Mouse (Mus musculus) midbrain, embryonic 10.5 days (tissue): ENCODE results near the gene Jdp2. TPM values are rescaled to one million over a fixed set of nuclear protein-coding genes. Genes with fewer than 3 reads are reported as not detected.
"Not testable (repeated sequence)": the region's sequence is repeated elsewhere in the genome, so short reads cannot be mapped to it uniquely, and the experiment has no call there.

ENCODE experiments used
- DNase-seq: peaks from one replicate; pipeline ENCODE4 v3.0.0-alpha.2; 2017; ENCODE audit warnings: low spot score
- H3K27ac ChIP-seq: fragments of 300-500 bp; sonication (generic); replicated peaks from 2 replicates; pipeline ENCODE4 v1.5.1; 2016; ENCODE audit warnings: mild to moderate bottlenecking
- H3K27me3 ChIP-seq: fragments of 300-500 bp; sonication (generic); 2 replicates; pipeline ENCODE4 v1.6.1; 2016; ENCODE audit warnings: low read depth, mild to moderate bottlenecking; ENCODE audit not compliant: poor library complexity, severe bottlenecking
- H3K36me3 ChIP-seq: fragments of 300-500 bp; sonication (generic); 2 replicates; pipeline ENCODE4 v1.6.1; 2016; ENCODE audit warnings: mild to moderate bottlenecking, moderate library complexity
- H3K4me1 ChIP-seq: fragments of 300-500 bp; sonication (generic); 2 replicates; pipeline ENCODE4 v1.6.1; 2016
- H3K4me3 ChIP-seq: fragments of 300-500 bp; sonication (generic); 2 replicates; pipeline ENCODE4 v1.5.1; 2016; ENCODE audit warnings: mild to moderate bottlenecking, moderate library complexity
- H3K9me3 ChIP-seq: fragments of 300-500 bp; sonication (generic); replicated peaks from 2 replicates; pipeline ENCODE4 v1.6.1; 2016; ENCODE audit warnings: mild to moderate bottlenecking
- WGBS: fragments of 180-500 bp; shearing (Covaris S2); methylation state at CpG from one replicate; pipeline ENCODE4 v1.1.7; 2016; 5-methylcytosine and 5-hydroxymethylcytosine counted together
- polyA plus RNA-seq: library from polyadenylated mRNA; unstranded; fragments of >200 nt; fragmentation: Nextera tagmentation; extraction: Ambion mirVana; gene quantifications from 2 replicates; pipeline ENCODE4 v1.2.1, GENCODE M21; 2016

Gene Jdp2
- polyA plus RNA-seq, 1 experiment from 2014 or later, result 0.49 TPM

- Histone ChIP-seq H3K9me3 (no peaks in the 10 kb centered on the region), H3K4me1 (no peaks in the 10 kb centered on the region), H3K36me3 (no peaks in the 10 kb centered on the region), H3K27ac (no peak overlapping the region), H3K27me3 (no peaks in the 10 kb centered on the region), H3K4me3 (no peak overlapping the region)
- DNase-seq, result no peak
- 57% methylated on average over 10 of the region's 10 CpGs for WGBS
Measured at GRCm38 (mm10) chr12:85647346-85647745, 48.5 kb downstream of the Jdp2 start.

DNA sequence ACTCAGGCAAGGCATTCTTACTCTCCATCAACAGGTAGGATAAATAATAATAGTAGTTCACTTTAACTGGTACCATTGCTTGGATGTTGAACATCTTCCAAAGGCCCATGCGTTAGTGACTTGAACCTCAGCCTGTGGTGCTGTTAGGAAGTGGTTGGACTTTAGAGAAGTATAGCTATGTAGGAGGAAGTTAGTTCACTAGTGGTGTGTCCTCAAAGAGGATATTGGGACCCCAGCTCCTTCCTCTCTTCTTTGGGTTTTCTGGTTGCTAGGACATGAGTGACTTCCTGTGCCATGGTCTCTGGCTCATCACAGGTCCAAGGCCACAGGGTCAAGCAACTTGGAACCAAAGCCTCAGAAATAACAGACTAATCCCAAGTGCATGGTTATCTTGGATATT lies 49.1 kb downstream of the Jdp2 start:
- WGBS, result 94% methylated on average over 1 of the region's 1 CpGs
- no peak overlapping the region for H3K4me3 ChIP-seq
- no peaks in the 10 kb centered on the region for H3K36me3 ChIP-seq
- H3K9me3 ChIP-seq, result no peaks in the 10 kb centered on the region
- no peaks in the 10 kb centered on the region for H3K4me1 ChIP-seq
- no peak overlapping the region for H3K27ac ChIP-seq
- no peak for DNase-seq
- no peaks in the 10 kb centered on the region for H3K27me3 ChIP-seq

DNA sequence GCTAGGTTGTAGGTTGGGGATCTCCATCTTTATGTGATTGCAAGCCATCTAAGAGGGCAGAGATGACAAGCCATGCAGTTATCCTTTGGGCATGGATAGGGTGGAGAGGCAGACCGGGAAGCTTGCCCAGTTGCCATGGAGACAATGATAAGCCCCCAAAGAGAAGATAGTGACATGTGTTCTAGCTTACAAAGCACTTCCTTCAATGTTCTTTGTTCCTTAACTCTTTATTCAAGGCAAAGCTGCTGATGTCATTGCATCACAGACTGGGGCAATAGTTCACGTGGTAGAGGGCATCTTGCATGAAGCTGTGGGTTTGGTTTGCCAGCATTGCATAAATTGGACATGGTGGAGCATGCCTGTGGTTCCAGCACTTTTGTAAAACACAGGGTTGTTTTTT lies 60.5 kb downstream of the Jdp2 start:
- WGBS, result 53% methylated on average over 2 of the region's 2 CpGs
- no peak for DNase-seq
- peaks cover 6% of the 10 kb centered on the region for H3K4me1 ChIP-seq
- no peaks in the 10 kb centered on the region for H3K36me3 ChIP-seq
- H3K9me3 ChIP-seq, result no peaks in the 10 kb centered on the region
- no peak overlapping the region for H3K27ac ChIP-seq
- H3K27me3 ChIP-seq, result no peaks in the 10 kb centered on the region
- H3K4me3 ChIP-seq, result no peak overlapping the region

DNA sequence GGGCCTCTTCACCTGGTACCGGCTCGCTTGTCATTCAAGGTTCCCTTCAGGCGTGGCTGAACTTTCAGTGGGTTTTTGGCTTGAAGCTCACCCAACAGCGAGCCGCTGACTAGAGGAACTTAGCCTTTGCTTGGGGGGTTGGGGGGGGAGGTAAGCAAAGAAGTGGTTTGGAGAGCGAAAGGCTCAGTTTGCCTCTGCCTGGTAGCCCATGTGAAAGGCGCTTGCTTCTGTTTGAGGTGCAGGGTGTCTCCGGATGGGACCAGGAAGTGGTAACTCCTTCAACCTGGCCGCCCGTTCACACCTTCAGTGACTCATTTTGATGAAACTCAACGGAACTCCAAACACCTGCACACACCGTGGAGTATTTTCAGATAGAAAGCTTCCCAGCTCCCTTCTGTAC lies 62.0 kb downstream of the Jdp2 start:
- Histone ChIP-seq H3K36me3 (no peaks in the 10 kb centered on the region), H3K4me1 (peaks cover 6% of the 10 kb centered on the region), H3K4me3 (no peak overlapping the region), H3K9me3 (no peaks in the 10 kb centered on the region), H3K27me3 (no peaks in the 10 kb centered on the region), H3K27ac (no peak overlapping the region)
- DNase-seq, result no peak
- WGBS, result 92% methylated on average over 12 of the region's 12 CpGs

- not testable (repeated sequence) for H3K4me3 ChIP-seq, H3K27ac ChIP-seq, H3K9me3 ChIP-seq, H3K4me1 ChIP-seq, H3K27me3 ChIP-seq, DNase-seq, H3K36me3 ChIP-seq
- 89% methylated on average over 8 of the region's 8 CpGs for whole genome bisulfite sequencing
Measured at GRCm38 (mm10) chr12:85662232-85662631, 63.4 kb downstream of the Jdp2 start.

GRCm38 (mm10) chr12:85662896-85663295 lies 64.1 kb downstream of the Jdp2 start:
- H3K4me3 ChIP-seq, result no peak overlapping the region

DNA sequence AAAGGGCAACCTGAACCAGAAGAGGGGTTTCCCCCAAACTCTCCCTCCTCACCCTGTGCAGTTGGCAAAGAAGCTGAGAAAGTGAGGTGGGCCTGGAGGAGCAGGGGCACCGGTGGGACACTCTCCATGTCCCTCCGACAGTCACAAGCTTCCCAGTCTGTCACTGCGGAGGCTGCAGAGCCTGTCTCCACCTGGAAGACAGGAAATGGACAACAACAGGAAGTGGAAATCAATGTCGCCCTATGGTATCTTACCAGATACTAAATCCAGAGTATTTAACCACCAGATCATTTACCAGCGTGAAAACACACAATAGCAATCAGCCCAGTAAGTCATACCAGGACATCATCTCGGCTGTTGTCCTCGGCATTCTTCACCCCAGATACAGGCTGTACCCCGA lies 67.3 kb downstream of the Jdp2 start:
- Histone ChIP-seq H3K27me3 (no peaks in the 10 kb centered on the region), H3K4me1 (no peaks in the 10 kb centered on the region), H3K4me3 (no peak overlapping the region), H3K9me3 (no peaks in the 10 kb centered on the region), H3K27ac (no peak overlapping the region), H3K36me3 (no peaks in the 10 kb centered on the region)
- 92% methylated on average over 8 of the region's 8 CpGs for WGBS
- DNase-seq, result no peak

More at GRCm38 (mm10) chr12:85662896-85663295, 64.1 kb downstream of the Jdp2 start:
- no peaks in the 10 kb centered on the region for H3K36me3 ChIP-seq
- H3K9me3 ChIP-seq, result no peaks in the 10 kb centered on the region
- 17% methylated on average over 9 of the region's 9 CpGs for WGBS
- peak; percentile 70 for DNase-seq
- peaks cover 6% of the 10 kb centered on the region for H3K4me1 ChIP-seq
- H3K27ac ChIP-seq, result no peak overlapping the region
- H3K27me3 ChIP-seq, result no peaks in the 10 kb centered on the region

DNA sequence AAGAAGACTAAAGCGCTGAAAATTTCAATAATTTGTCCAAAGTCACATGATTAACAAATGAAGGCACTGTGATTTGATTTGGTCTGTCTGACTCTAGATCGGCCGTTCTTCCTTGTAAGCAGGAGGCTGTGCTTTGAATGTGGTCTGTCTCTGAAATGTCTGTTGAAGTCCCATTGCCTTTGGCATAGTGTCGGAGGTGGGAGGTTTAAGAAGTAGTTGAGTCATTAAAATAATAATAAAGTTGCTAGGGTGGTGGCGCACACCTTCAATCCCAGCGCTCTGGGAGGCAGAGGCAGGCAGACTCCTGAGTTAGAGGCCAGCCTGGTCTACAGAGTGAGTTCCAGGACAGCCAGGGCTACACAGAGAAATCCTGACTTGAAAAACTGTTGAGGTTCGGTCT lies 68.2 kb downstream of the Jdp2 start:
- H3K4me1 ChIP-seq, result no peaks in the 10 kb centered on the region
- no peaks in the 10 kb centered on the region for H3K27me3 ChIP-seq
- H3K9me3 ChIP-seq, result no peaks in the 10 kb centered on the region
- no peak overlapping the region for H3K4me3 ChIP-seq
- no peak overlapping the region for H3K27ac ChIP-seq
- DNase-seq, result no peak
- no peaks in the 10 kb centered on the region for H3K36me3 ChIP-seq
- 92% methylated on average over 7 of the region's 7 CpGs for WGBS

DNA sequence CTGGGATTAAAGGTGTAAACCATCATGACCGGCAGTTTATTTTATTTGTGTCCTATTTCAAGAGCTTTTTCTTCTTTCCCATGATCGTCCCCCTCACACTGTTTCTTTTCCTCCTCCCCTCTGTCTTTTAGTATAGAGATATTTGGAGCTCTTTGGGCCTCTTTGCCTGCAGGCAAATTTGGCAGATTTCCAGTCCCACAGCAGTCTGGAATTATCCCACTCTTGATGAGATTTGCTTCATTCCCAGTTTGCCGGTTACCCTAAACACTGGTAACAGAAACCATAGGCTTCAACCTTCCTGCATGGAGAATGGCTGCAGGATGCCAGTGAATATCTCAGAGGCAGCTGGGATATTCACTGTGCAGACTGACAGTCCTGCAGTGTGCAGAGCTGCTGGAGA lies 69.9 kb downstream of the Jdp2 start:
- Histone ChIP-seq H3K27me3 (no peaks in the 10 kb centered on the region), H3K27ac (no peak overlapping the region), H3K36me3 (no peaks in the 10 kb centered on the region), H3K4me3 (no peak overlapping the region), H3K9me3 (no peaks in the 10 kb centered on the region), H3K4me1 (0 out of 2 replicates have a peak, but pooled peaks cover 2% of the 10 kb centered on the region)
- no peak for DNase-seq
- 85% methylated on average over 3 of the region's 3 CpGs for WGBS

DNA sequence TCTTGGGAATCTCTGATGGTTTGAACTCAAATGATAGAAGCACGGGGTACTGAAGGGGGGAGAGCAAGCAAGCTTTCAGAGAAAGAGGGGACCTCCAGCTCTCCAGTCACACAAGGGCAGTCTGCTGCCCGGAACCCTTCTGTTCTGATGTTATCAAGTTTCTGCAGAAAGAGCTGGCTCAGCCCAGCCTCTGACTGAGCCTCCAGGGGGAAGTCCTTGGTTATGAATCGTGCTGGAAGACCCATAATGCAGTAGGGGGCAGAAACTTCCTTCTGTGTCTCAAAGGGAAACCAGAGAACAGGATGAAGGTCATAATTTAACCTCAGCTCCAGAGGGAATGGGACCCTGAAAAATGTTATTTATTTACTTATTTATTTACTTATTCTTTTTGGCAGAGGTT lies 71.3 kb downstream of the Jdp2 start:
- H3K9me3 ChIP-seq, result no peaks in the 10 kb centered on the region
- H3K27me3 ChIP-seq, result no peaks in the 10 kb centered on the region
- no peak overlapping the region for H3K4me3 ChIP-seq
- no peak overlapping the region for H3K27ac ChIP-seq
- no peaks in the 10 kb centered on the region for H3K36me3 ChIP-seq
- DNase-seq, result no peak
- WGBS, result 82% methylated on average over 3 of the region's 3 CpGs
- 0 out of 2 replicates have a peak, but pooled peaks cover 2% of the 10 kb centered on the region for H3K4me1 ChIP-seq

- DNase-seq, result no peak
- no peaks in the 10 kb centered on the region for H3K36me3 ChIP-seq
- no peaks in the 10 kb centered on the region for H3K9me3 ChIP-seq
- no peaks in the 10 kb centered on the region for H3K27me3 ChIP-seq
- no peak overlapping the region for H3K27ac ChIP-seq
- no peak overlapping the region for H3K4me3 ChIP-seq
- WGBS, result 90% methylated on average over 8 of the region's 8 CpGs
- 0 out of 2 replicates have a peak, but pooled peaks cover 2% of the 10 kb centered on the region for H3K4me1 ChIP-seq
Measured at GRCm38 (mm10) chr12:85673914-85674313, 75.1 kb downstream of the Jdp2 start.

DNA sequence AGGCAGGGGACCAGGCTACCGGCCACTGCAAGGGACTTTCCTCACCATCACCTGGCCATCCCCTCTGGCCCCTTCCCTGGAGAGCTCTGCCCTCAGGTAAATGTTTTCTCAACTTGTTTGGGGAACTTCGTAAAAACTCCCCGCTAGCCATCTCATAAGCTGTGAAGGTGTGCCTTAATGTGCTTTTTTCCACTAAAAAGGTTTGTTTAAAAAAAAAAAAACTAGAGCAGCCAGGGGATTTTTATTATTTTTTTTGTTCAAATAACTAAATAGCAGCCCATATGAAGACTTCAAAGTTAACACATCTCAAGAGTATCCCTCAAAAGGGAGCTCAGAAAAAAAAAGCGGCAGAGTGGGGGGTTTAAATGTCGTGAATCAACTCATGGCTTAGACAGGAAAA lies 80.3 kb downstream of the Jdp2 start:
- no peaks in the 10 kb centered on the region for H3K27me3 ChIP-seq
- H3K27ac ChIP-seq, result no peak overlapping the region
- 83% methylated on average over 5 of the region's 5 CpGs for WGBS
- no peaks in the 10 kb centered on the region for H3K9me3 ChIP-seq
- H3K36me3 ChIP-seq, result no peaks in the 10 kb centered on the region
- H3K4me1 ChIP-seq, result no peaks in the 10 kb centered on the region
- no peak for DNase-seq
- H3K4me3 ChIP-seq, result no peak overlapping the region

GRCm38 (mm10) chr12:85679808-85680207 lies 81.0 kb downstream of the Jdp2 start:
- DNase-seq, result no peak
- H3K9me3 ChIP-seq, result no peaks in the 10 kb centered on the region
- no peaks in the 10 kb centered on the region for H3K36me3 ChIP-seq
- H3K4me1 ChIP-seq, result no peaks in the 10 kb centered on the region
- 84% methylated on average over 2 of the region's 2 CpGs for WGBS
- H3K27me3 ChIP-seq, result no peaks in the 10 kb centered on the region
- no peak overlapping the region for H3K4me3 ChIP-seq
- H3K27ac ChIP-seq, result no peak overlapping the region

DNA sequence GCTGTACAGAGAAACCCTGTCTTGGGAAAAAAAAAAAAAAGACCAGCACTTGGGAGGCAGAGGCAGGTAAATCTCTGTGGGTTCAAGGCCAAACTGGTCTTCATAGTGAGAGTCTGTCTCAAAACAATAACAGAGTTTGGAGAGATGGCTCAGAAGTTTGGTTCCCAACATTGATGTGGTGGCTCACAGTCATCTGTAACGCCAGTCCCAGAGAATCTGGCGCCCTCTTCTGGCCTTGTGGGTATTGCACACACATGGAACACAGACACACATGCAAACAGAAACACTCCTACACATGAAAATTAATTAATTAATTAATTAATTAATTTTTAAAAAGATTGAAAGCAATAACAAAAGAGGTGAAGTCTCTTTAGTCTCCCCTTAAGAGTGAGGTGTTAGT lies 83.5 kb downstream of the Jdp2 start:
- H3K4me1 ChIP-seq, result peaks cover 6% of the 10 kb centered on the region; the same call in 1 of the 2 replicates
- H3K4me3 ChIP-seq, result no peak overlapping the region
- H3K27me3 ChIP-seq, result no peaks in the 10 kb centered on the region
- H3K27ac ChIP-seq, result no peak overlapping the region
- no peaks in the 10 kb centered on the region for H3K9me3 ChIP-seq
- WGBS, result 35% methylated on average over 2 of the region's 2 CpGs
- no peak for DNase-seq
- H3K36me3 ChIP-seq, result no peaks in the 10 kb centered on the region
